Mouse (Mus musculus) C2C12 (cell line): ENCODE measurements around the gene Bhlha9.

Experiments
- CTCF ChIP-seq: IDR thresholded peaks from one replicate; pipeline ENCODE4 v1.5.1; 2011; ENCODE audit not compliant: control insufficient read depth, insufficient read depth, insufficient read length
- MAX ChIP-seq: IDR thresholded peaks from one replicate; pipeline ENCODE4 v1.6.1; 2011; ENCODE audit warnings: mild to moderate bottlenecking, control low read depth
- USF1 ChIP-seq: IDR thresholded peaks from one replicate; pipeline ENCODE4 v1.6.1; 2011; ENCODE audit warnings: low read depth, mild to moderate bottlenecking, control low read depth, moderate library complexity

DNA sequence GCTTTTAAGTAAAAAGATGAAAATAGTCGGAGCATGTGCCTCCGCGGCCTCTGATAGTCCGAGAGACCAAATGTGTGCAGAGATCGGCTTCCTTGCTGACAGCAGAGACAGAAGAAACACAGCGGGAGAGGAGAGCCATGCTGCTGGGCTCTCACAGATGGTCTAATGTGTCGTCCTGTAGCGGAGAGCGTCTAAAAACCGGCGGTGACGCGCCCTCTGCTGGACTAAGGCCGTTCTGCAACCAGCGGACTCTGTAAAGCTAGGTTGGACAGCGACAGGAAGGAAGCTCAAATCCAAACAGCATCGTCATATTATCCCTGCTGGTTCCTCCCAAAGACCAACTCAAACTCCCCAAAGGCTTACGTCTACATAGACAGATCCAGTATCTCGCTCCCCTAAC lies 26.3 kb upstream of the Bhlha9 start:
- TF ChIP-seq USF1 (no peak), CTCF (peak; percentile 93), MAX (peak; percentile 58)
